8 mouse cellular contexts compared by ENCODE assay signal in the genomic region with DNA sequence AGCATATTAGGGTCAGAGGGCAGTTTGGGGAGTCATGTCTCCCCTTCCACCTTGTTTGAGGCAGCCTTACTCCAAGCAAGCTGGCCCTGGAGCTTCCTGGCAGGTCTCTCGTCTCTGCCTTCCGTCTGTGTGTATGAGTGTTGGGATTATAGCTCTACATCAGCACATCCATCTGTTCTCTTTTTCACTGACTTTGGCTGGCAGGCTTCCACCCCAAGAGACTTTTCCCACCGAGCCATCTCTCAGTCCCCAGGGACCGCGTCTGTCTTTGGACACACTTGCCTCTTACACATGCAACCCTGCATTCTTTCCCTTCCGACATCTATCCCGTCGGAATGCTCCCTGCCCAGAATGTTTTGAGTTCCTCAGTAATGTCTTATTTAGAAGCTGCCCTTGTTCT.
DNase-seq lines count a peak whose midpoint lies in the region; ATAC-seq and TF ChIP-seq lines count a peak whose summit lies in the region.

No protein-coding gene starts in this region.

- DNase-seq in forebrain, postnatal 0 days = peak; percentile 62
- no peak for DNase-seq in forebrain, embryonic 10.5 days (ENCODE audit: extremely low spot score, low spot score)
- DNase-seq in left cerebral cortex, postnatal 14 days (ENCODE audit: low spot score in 2 of 2) = peak; percentile 22 to 30
- no peak for DNase-seq in left cerebral cortex, adult 8-10 months (ENCODE audit: low spot score in 2 of 2)
- DNase-seq in gastrocnemius, postnatal 25 days = peak; percentile 42
- DNase-seq in lung, postnatal 14 days = peak; percentile 46
- DNase-seq in adrenal gland, adult 18-20 months (ENCODE audit: low spot score in 2 of 2) = no peak
- no peak for DNase-seq in spleen, adult 18-20 months

- 47% methylated on average over 8 of the region's 8 CpGs for WGBS in forebrain, postnatal 0 days
- 80% methylated on average over 8 of the region's 8 CpGs for WGBS in forebrain, embryonic 10.5 days

- no peak for TF ChIP-seq CTCF in forebrain, postnatal 0 days (IDR thresholded peaks at IDR 0.05; ENCODE audit: low read depth)

- H3K36me3 ChIP-seq in forebrain, postnatal 0 days (ENCODE audit: insufficient read depth) = no peaks in the 10 kb centered on the region
- H3K36me3 ChIP-seq in forebrain, embryonic 10.5 days (replicated peaks) = no peaks in the 10 kb centered on the region

- intact Hi-C loops in left cerebral cortex, postnatal 14 days (cut with DNase I) = no loop called here

- H3K27ac ChIP-seq in forebrain, postnatal 0 days (ENCODE audit: low read depth, low read length) = no peak overlapping the region
- H3K27ac ChIP-seq in forebrain, embryonic 10.5 days = no peak overlapping the region

- H3K27me3 ChIP-seq in forebrain, postnatal 0 days (ENCODE audit: insufficient read depth, low read length) = no peaks in the 10 kb centered on the region
- no peaks in the 10 kb centered on the region for H3K27me3 ChIP-seq in forebrain, embryonic 10.5 days (ENCODE audit: poor library complexity, severe bottlenecking)

- H3K4me3 ChIP-seq in forebrain, postnatal 0 days (ENCODE audit: low read depth, low read length) = no peak overlapping the region
- no peak overlapping the region for H3K4me3 ChIP-seq in forebrain, embryonic 10.5 days

- no peak overlapping the region for H3K9ac ChIP-seq in forebrain, postnatal 0 days

- H3K4me1 ChIP-seq in forebrain, postnatal 0 days (ENCODE audit: insufficient read depth) = no peaks in the 10 kb centered on the region
- H3K4me1 ChIP-seq in forebrain, embryonic 10.5 days = 0 out of 2 replicates have a peak, but pooled peaks cover 5% of the 10 kb centered on the region

- H3K9me3 ChIP-seq in forebrain, postnatal 0 days (ENCODE audit: low read length) = no peaks in the 10 kb centered on the region
- H3K9me3 ChIP-seq in forebrain, embryonic 10.5 days = no peaks in the 10 kb centered on the region

- no peak overlapping the region for H3K4me2 ChIP-seq in forebrain, postnatal 0 days (ENCODE audit: low read depth)

- ATAC-seq in forebrain, postnatal 0 days = peak; percentile 77

Comparison
In these comparisons a context has a peak if more than half of its experiments do, and no peak if none do; other contexts are left out.
1. DNase-seq: peak in forebrain, postnatal 0 days (single experiment), left cerebral cortex, postnatal 14 days (2 of 2), gastrocnemius, postnatal 25 days (single experiment) and lung, postnatal 14 days (single experiment); none in forebrain, embryonic 10.5 days (single experiment), left cerebral cortex, adult 8-10 months (0 of 2), adrenal gland, adult 18-20 months (0 of 2) and spleen, adult 18-20 months (0 of 2).